Mouse (Mus musculus) liver, embryonic 14.5 days (tissue): ENCODE results near the gene Phpt1.

ENCODE experiments used
- CTCF ChIP-seq: IDR thresholded peaks from 2 replicates; pipeline ENCODE4 v1.5.1; 2016; ENCODE audit warnings: antibody characterized with exemption, low read depth, control low read depth
- EP300 ChIP-seq: IDR thresholded peaks from 2 replicates; pipeline ENCODE4 v1.6.1; 2016; ENCODE audit warnings: antibody characterized with exemption, low read depth

- no peak for TF ChIP-seq CTCF
- no peak for TF ChIP-seq EP300
Measured at GRCm38 (mm10) chr2:25620852-25621228, 45.8 kb upstream of the Phpt1 start.
